8 mouse cellular contexts compared by ENCODE assay signal in the genomic region with DNA sequence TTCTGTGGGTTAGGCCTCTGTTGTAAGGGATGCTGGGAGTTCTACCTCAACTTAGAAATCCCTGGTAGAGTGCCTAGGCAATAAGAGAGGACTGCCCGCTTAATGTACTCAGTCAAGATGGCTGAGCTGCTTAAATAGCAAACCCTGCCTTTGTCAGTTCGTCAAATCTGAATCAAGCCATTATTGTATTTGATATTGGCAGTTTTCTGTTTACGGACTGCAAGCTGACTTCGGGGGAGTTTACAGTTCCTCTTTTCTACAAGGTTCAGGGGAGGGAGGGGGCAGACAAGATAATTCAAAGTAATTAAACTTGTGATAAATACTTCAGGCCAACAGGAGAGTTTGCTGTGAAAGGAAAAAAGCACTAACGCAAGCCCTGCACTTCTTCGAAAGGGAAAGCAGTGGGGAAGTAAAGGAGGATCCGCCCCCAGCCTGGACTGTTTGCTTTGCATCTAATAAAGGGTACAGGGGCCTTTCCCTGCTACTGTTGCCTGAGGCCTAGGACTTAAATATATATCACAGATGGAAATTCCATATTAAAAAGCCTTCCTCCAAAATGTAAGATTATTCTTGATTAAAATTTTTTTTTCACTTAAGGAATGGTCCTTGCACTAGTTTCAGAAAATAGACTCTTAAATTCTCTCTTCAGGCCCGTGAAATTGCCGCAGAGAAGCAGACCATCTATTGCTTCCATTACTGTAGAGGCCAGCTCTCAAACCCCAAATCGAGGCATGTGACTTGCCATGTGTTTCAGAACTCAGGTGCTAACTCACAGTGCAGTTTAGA. TPM values are rescaled to one million over a fixed set of nuclear protein-coding genes. Genes with fewer than 3 reads are reported as not detected.
A peak's percentile ranks its signal among the peaks of the same experiment; 100 is the strongest.
DNase-seq lines count a peak whose midpoint lies in the region; ATAC-seq and TF ChIP-seq lines count a peak whose summit lies in the region.

No protein-coding gene starts in this region.

- H3K4me3 ChIP-seq in kidney, postnatal 0 days (replicated peaks; ENCODE audit: low read depth, low read length), result no peak overlapping the region
- peak overlapping the region; percentile 85; the same call in 1 of the 2 replicates for H3K4me3 ChIP-seq in cortical plate, adult 2 months (ENCODE audit: insufficient read depth, low read length)
- peak overlapping the region; percentile 69 for H3K4me3 ChIP-seq in hindbrain, embryonic 16.5 days (ENCODE audit: low read length)
- H3K4me3 ChIP-seq in midbrain, embryonic 12.5 days, result peak overlapping the region; percentile 68

- peak overlapping the region; percentile 92 for H3K4me2 ChIP-seq in kidney, postnatal 0 days (ENCODE audit: low read length)
- peak overlapping the region; percentile 99 for H3K4me2 ChIP-seq in hindbrain, embryonic 16.5 days (ENCODE audit: low read length)
- peak overlapping the region; percentile 90 for H3K4me2 ChIP-seq in midbrain, embryonic 12.5 days (replicated peaks)

- peak; percentile 16 for DNase-seq in kidney, postnatal 0 days (ENCODE audit: low spot score)
- DNase-seq in kidney, postnatal 10 days, result no peak
- DNase-seq in kidney, adult 18-20 months, result no peak

- no peaks in the 10 kb centered on the region for H3K27me3 ChIP-seq in kidney, postnatal 0 days (ENCODE audit: insufficient read depth, low read length)
- no peaks in the 10 kb centered on the region for H3K27me3 ChIP-seq in hindbrain, embryonic 16.5 days (replicated peaks; ENCODE audit: control insufficient read depth, insufficient read depth, low read length)
- H3K27me3 ChIP-seq in midbrain, embryonic 12.5 days, result no peaks in the 10 kb centered on the region

- no peak for TF ChIP-seq CTCF in kidney, postnatal 0 days (IDR thresholded peaks at IDR 0.05; ENCODE audit: low read depth)
- no peak for TF ChIP-seq CTCF in cortical plate, adult 2 months (IDR thresholded peaks at IDR 0.05; ENCODE audit: extremely low read depth, insufficient read depth, low read length)

- no peak overlapping the region for H3K27ac ChIP-seq in kidney, postnatal 0 days
- no peak overlapping the region for H3K27ac ChIP-seq in cortical plate, adult 2 months (ENCODE audit: insufficient read depth, low read length)
- no peak overlapping the region for H3K27ac ChIP-seq in hindbrain, embryonic 16.5 days (ENCODE audit: low read depth, low read length)
- peak overlapping the region; percentile 97 for H3K27ac ChIP-seq in midbrain, embryonic 12.5 days (replicated peaks)

- TF ChIP-seq POLR2A in cortical plate, adult 2 months (IDR thresholded peaks at IDR 0.05; ENCODE audit: extremely low read depth, insufficient read depth, low read length), result no peak

- 42% methylated on average over 10 of the region's 10 CpGs for WGBS in kidney, postnatal 0 days
- WGBS in hindbrain, embryonic 16.5 days, result 30% methylated on average over 10 of the region's 10 CpGs
- 27% methylated on average over 10 of the region's 10 CpGs for WGBS in midbrain, embryonic 12.5 days

- ATAC-seq in kidney, postnatal 0 days (replicated peaks; ENCODE audit: low FRiP score, low read depth), result no peak
- no peak for ATAC-seq in hindbrain, embryonic 16.5 days
- no peak for ATAC-seq in midbrain, embryonic 12.5 days (ENCODE audit: low FRiP score, low read depth)
- no peak for ATAC-seq in megakaryocyte-erythroid progenitor cell, adult 5-6 weeks (replicated peaks; ENCODE audit: low FRiP score, low TSS enrichment, poor library complexity, severe bottlenecking)
- ATAC-seq in erythroblast, adult 5-6 weeks (replicated peaks; ENCODE audit: low FRiP score, poor library complexity, severe bottlenecking), result no peak

- no peaks in the 10 kb centered on the region for H3K36me3 ChIP-seq in kidney, postnatal 0 days (ENCODE audit: insufficient read depth, low read length)
- H3K36me3 ChIP-seq in hindbrain, embryonic 16.5 days (ENCODE audit: control insufficient read depth, insufficient read depth, low read length), result no peaks in the 10 kb centered on the region
- H3K36me3 ChIP-seq in midbrain, embryonic 12.5 days, result no peaks in the 10 kb centered on the region

- H3K9ac ChIP-seq in kidney, postnatal 0 days (ENCODE audit: low read depth, low read length), result peak overlapping the region; percentile 96; the same call in 1 of the 2 replicates
- peak overlapping the region; percentile 85 for H3K9ac ChIP-seq in hindbrain, embryonic 16.5 days (ENCODE audit: low read depth, low read length)
- H3K9ac ChIP-seq in midbrain, embryonic 12.5 days (replicated peaks), result peak overlapping the region; percentile 76

- H3K9me3 ChIP-seq in kidney, postnatal 0 days (replicated peaks; ENCODE audit: low read length), result no peaks in the 10 kb centered on the region
- no peaks in the 10 kb centered on the region for H3K9me3 ChIP-seq in hindbrain, embryonic 16.5 days (ENCODE audit: control insufficient read depth, low read length)
- no peaks in the 10 kb centered on the region for H3K9me3 ChIP-seq in midbrain, embryonic 12.5 days

- H3K4me1 ChIP-seq in kidney, postnatal 0 days (replicated peaks; ENCODE audit: insufficient read depth, low read length), result no peaks in the 10 kb centered on the region
- no peaks in the 10 kb centered on the region for H3K4me1 ChIP-seq in cortical plate, adult 2 months (ENCODE audit: control insufficient read depth, insufficient read depth, low read length)
- peaks cover 11% of the 10 kb centered on the region for H3K4me1 ChIP-seq in hindbrain, embryonic 16.5 days (ENCODE audit: control insufficient read depth, insufficient read depth, low read depth, low read length)
- peaks cover 18% of the 10 kb centered on the region; the same call in 1 of the 2 replicates for H3K4me1 ChIP-seq in midbrain, embryonic 12.5 days

RNA-seq across cellular contexts. Expression of a gene that starts 1.0 kb away (rescaled TPM):
- 9.3 and 9.5 TPM in 2 replicates for polyA plus RNA-seq in kidney, postnatal 0 days (2015; fragmentation: Nextera tagmentation; extraction: Ambion mirVana)
- 15.6 and 15.7 TPM in 2 replicates for polyA plus RNA-seq in cortical plate, adult 2 months (2012; rRNA removed)
- polyA plus RNA-seq in hindbrain, embryonic 16.5 days (2015; fragmentation: Nextera tagmentation; extraction: Ambion mirVana), result 24.5 and 25.6 TPM in 2 replicates
- polyA plus RNA-seq in midbrain, embryonic 12.5 days (2016; fragmentation: Nextera tagmentation; extraction: Ambion mirVana), result 26.5 and 27.3 TPM in 2 replicates
- 4.2 and 4.3 TPM in 2 replicates for total RNA-seq in megakaryocyte-erythroid progenitor cell, adult 5-6 weeks (2014; fragmentation: Nextera tagmentation)
- 4.2 and 5.9 TPM in 2 replicates for total RNA-seq in megakaryocyte-erythroid progenitor cell, adult 5-6 weeks (2017)
- total RNA-seq in erythroblast, adult 5-6 weeks (2015; ENCODE audit: low replicate concordance), result 3.6 and 5.0 TPM in 2 replicates
- 3.2 and 3.7 TPM in 2 replicates for total RNA-seq in erythroblast, adult 5-6 weeks (2017; ENCODE audit: low replicate concordance)
